Mouse (Mus musculus): ENCODE data around the gene Fam126b. TPM values are rescaled to one million over a fixed set of nuclear protein-coding genes. Genes with fewer than 3 reads are reported as not detected.
"Not testable (repeated sequence)": the region's sequence is repeated elsewhere in the genome, so short reads cannot be mapped to it uniquely, and the experiment has no call there.

Gene Fam126b
- polyA plus RNA-seq (2017; shearing (Covaris generic)), result 10 to 100 TPM in 1 of 2 experiments, 1 to 10 TPM in 1; 9.3 to 10.2 TPM

DNA sequence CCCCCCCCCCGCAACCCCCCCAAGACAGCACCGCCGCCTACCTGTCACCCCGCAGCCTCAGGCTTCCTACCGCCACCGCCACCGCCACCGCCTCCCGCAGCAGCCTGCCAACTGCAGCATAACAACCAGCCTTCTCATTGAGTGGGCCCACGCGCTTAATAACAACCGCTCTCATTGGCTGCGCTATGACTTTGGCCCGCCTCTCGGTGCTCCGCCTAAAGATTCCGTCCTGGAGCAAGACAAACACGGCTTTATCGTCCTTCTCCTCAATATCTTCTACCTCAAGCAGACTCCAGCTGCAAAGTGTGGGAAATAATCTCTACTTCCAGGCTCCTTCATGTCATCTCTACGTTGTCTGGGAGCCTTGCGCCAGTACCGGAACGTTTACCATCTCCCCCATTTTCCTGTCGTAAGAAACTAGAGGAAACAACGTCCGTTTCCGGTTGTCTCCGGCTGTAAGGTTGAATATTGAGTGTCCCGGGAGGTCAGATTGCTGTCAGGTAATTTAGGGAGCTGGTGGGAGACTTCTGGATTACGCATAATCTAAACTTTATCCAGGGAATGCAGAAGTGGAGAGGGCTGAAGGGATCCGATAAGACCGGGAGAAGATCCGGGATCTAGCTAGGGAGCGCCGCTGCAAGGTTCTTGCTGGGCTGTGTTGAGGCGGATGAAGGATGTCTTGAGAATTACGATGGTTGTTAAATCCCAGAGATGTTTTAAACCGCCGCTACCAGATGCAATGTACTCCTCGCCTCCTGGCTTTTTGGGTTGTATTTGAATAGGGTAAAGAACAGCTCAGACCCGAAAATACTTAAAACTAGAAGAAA is at the start of gene Fam126b, which contains the start of gene Ndufb3:
Fam126b (minus strand) TSS at position 153 of the 827 bp plus-strand sequence.
Ndufb3 (plus strand) TSS at position 214 of the 827 bp plus-strand sequence.
- peak; percentile 95 for ATAC-seq

DNA sequence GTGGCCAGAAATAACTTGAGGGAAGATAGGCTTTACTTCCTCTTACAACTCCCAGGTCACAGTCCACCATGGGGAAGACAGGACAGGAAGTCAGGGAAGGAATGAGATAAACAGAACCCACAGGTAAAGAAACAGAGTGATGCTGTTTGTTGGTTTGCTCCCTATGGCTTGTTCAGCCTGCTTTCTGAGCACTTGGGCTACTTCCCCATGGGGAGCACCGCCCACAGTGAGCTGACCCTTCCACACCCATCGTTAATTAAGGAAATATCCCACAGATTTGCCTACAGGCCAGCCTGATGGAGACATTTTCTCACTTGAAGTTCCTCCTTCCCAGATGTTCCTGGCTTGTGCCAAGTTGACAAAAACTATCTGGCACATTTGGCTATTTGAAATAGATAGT is 42.7 kb upstream of the Fam126b start:
- not testable (repeated sequence) for ATAC-seq

DNA sequence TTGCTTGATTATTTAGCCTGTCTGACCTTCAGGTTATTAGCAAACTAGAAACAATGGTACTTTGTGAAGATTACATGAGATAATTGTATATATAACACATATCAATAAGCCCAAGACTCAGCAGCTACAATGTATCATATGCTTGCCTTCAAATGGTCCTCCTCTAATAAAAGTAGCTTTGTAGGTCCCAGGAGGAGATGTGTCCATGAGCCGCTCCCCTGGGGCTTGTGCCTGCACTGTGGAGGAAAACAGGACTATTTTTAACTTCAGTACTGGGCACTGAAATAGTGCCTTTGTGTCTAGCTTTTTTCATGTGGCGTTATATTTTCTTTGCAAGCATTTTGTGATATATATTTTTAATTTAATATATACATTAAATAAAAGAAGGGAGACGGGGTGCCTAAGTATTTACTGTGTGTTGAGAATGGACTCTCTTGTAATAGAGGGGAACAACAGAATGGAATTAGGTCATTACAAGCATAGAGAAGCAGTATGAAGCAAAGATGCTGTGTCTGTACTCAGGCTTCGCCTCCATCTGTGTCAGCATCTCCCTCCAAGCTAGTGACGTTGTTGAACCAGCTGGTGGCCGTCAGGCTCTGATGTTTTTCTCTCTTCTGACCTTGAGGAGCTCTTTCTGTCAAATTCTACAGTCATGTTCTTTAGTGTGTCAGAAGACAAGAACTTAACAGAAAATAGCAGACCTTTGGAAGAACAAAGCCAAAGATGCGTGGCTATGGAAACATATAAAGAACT is 36.0 kb upstream of the Fam126b start:
- ATAC-seq, result no peak

DNA sequence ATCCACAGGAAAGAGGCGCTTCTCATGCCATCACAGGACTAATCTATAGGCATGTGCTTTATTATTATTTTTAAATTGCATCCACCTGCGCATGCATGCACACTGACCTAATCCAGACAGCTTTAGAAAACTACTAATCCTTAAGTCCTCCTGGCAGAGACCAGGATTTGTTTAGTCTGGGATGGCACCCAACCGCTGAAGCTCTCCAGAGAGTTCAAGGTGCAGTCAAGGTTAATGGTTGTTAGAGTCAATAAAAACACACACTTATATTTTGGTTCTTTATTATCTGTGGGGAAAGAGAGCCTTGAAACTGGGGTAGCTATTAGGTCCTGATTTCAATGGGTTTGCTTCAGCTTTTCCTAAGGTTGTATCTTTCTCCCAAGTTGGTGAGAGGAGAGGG is 35.1 kb upstream of the Fam126b start:
- no peak for ATAC-seq

DNA sequence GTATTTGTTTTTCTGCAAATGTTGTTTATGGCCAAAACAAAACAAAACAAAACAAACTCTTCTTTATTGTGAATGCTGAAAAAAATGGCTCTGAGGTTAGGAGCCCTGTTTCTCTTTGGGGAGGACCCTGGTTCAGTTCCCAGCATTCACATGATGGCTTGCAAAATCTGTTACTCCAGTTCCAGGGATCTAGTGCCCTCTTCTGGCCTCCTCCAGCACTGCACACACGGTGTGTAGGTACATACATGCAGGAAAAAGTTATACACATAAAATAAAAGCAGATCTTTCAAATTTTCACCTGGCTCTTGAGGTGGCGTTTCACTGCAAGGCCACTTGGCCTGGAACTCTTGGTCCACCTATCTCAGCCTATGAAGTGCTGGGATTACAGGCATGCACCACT is 32.6 kb upstream of the Fam126b start:
- ATAC-seq, result no peak

DNA sequence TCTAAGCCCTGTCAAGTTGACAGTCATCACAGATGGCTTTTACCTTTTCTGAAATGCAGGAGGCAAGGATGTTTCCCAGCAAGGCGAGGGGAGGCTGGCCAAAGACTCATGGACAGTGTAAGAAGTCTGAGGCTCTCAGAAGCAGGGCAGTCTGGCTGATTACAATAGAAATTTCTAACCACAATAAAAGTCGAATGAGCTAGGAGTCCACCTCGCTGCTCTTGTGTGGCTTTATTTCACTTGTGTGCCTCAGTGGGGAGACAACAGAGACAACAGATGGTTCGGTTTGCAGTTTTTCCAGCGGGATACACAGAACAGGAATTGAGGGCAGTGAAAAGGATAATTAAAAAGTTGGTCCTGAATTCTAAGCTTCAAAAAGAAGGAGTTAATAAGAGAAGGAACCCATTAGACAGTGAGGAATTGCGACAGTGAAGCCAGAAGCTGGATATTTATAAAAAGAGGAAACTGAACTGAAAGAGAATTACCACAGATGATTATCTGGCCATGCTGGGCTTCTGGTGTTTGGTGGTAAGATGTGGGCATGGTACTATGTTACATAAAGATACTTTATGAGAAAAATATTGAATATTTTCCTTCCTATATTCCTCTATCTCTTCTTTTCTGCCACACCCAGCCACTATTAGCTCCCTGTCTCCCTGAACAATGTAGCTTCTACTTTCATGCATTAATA is 32.0 kb upstream of the Fam126b start:
- ATAC-seq, result no peak

DNA sequence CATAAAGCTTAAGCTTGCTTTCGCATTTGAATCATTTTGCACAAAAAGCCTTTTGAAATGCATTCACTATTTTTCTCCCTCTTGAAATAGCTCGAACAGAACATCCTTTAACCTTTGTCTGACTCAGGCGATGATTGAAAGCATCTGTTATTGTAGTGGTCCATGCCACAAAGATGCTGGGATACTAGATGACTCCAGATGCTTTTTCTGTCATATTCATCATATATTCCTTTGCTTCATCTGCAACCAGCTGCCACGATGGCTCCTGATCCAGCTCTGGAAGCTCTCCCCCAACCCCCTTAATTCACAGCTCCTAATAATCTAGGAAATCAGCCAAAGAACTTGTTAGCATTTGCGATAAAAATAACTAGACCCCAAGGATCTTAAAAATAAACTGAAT is 31.0 kb upstream of the Fam126b start:
- ATAC-seq, result no peak

DNA sequence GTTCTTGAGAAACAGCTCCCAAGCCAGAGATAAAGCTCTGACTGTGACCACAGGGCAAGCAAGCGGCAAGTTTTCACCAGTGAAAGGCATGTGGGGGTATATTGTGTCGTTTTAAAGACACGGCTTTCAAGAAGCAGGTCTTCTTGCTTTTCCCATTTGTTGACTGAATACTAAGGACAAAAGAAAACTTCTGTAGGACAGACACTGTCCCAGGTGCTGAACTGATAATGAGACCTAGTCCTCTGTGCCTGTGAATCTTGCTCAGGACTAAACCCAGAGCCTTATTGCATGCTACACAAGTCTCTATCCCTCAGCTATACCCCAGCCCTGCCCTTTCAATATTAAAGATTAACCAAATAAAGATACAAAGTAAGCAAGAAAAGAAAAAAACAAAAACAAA is 30.1 kb upstream of the Fam126b start:
- ATAC-seq, result no peak

DNA sequence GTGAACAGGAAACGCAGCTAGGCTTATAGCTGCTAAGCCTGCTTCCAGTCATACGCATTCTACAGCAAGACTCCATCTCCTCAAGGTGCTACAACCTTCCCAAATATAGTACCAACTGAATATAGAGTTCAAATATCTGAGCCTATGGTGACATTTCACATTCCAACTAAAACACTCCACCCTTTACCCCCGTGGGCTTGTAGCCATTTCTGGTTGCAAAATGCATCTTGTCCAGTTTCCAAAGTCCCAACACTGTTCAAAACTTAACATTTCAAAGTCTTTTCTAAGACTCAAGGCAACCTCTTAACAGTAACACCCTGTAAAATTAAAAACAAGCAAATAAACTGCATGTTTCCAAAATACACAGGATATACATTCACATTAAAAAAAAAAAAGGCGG is 29.0 kb upstream of the Fam126b start:
- ATAC-seq, result no peak

DNA sequence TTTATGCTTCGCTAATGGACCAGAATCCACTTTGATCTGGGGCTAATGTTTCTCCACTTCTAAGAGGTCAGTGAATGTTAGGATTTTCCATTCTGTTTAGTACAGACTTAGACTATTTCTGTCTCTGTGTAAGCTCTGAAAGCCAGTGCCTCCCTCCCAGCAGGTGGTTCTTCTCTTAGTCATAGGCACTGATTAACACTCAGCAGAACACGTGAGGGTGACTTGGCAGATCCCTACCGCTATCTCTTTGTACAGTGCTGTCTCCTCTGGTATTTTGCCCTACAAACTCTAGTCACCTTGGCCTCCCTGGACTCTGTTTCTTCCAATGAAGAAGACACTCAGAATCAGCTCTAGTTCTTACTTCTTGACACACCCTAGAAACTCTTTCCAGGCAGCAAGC is 28.3 kb upstream of the Fam126b start:
- ATAC-seq, result no peak

DNA sequence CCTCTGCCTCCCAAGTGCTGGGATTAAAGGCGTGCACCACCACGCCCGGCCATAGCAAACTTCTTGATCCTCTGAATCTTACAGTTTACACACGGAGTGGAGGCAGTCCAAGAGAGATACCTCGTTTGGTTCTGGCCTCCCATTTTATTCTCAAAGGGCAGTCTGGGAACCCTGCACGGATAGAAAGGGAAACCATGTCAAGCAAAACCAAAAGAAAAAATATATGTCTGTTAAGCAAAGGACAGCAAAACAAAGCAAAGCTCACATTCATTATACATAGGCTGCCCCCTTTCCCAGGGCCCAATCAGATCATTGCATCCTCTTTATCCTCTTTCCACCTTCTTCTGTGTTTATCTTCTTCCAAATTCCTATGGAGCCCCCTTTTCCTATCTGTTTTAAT is 27.7 kb upstream of the Fam126b start:
- no peak for ATAC-seq

DNA sequence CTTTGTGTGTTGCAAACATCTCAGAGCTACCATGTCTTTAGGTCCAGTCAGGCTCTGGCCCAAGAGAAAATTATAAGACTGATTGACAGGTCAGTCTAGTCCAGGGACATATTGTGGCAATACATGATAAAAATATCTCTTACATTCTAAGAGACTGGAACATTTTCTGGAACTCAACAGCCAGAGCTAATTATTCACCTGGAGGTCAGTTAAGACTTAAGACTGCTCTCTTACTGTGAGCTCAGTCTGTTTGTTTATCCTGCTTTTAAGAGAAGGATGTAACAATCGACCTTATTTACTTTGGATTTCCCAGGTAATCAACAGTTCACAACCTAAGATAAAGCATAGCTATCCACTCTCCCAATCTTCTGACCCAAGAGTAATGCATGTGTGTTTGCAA is 24.5 kb upstream of the Fam126b start:
- ATAC-seq, result no peak

DNA sequence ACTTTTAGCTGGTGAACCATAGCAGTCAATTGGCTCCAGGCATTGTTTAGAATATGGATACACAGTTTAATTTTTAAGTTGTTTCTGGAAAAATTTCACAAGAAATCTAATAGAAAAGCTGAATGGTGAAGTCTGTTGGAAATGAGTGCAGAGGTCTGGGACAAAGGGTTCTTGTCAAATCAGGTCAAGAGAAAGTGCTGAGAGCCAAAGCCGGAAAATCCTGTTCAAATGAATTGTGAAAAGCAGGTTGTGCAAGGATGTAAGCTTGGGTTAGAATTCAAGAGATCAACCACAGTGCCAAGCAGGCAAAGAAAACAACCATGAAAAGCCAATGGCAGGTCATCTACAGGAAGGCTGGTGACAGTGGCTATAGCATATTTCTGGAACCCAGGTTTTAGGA is 24.0 kb upstream of the Fam126b start:
- ATAC-seq, result no peak

DNA sequence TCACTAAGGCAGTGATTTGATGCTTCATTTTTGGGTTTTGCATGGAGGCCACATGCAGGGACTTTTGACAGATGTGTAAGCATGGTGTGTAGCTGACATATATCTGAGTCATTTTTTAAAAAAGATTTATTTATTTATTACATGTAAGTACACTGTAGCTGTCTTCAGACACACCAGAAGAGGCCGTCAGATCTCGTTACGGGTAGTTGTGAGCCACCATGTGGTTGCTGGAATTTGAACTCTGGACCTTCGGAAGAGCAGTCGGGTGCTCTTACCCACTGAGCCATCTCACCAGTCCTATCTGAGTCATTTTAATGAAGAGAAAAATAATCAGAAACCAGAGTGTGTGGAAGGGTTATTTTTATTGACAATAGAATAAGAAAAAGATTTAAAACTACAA is 23.5 kb upstream of the Fam126b start:
- ATAC-seq, result not testable (repeated sequence)

DNA sequence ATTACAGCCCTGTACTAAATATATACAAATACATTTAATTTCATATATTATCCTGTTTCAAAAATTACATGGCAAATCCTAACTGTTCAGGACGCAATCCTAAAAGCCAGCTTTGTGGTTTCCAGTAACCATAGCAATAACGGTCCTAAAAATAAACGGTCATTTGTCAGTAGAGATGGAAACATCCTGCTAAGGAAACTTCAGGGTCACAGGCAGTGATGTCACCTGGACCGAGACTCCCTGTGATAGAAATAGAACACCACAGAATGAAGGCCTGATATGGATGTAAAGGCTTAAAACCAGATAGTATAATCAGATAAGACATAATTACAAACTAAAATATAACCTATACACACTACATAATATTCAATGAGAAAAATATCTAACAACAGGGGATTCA is 17.6 kb upstream of the Fam126b start:
- ATAC-seq, result no peak

DNA sequence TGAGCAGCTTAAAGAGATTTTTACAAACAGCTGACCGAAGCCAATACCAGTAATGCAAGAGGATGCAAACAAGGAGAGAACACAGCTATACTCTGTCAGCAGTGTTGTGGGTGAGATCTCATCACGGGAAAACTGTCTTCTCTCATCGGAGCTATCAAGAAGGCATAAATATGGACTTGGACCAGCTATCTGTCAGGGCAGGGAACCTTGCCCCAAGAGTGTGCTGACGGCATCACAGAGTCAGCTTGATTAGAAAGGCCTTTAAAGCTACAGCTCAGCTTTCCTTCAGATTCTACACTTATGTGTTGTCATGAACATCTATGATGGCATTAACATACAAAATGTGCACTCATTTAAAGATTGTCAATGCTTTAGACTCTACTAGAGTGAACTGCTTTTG is 16.6 kb upstream of the Fam126b start:
- no peak for ATAC-seq

DNA sequence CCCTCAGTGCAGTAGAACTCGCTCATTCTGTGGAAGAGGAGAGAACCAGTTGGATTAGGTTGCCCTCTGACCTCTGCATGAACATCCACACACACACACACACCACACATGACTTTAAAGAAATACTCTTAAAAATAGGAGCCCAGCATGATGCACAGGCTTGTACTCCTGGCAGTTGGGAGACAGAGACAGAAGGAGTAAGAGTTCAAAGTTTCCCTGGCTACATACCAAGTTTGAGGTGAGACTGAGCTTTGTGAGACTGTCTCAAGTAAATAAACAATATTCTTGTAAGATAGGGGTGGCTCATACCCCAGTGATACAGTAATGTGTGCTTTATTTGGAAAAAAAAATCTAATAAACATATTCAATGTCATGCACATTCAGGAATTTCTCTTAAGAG is 1.4 kb upstream of the Fam126b start:
- no peak for ATAC-seq

DNA sequence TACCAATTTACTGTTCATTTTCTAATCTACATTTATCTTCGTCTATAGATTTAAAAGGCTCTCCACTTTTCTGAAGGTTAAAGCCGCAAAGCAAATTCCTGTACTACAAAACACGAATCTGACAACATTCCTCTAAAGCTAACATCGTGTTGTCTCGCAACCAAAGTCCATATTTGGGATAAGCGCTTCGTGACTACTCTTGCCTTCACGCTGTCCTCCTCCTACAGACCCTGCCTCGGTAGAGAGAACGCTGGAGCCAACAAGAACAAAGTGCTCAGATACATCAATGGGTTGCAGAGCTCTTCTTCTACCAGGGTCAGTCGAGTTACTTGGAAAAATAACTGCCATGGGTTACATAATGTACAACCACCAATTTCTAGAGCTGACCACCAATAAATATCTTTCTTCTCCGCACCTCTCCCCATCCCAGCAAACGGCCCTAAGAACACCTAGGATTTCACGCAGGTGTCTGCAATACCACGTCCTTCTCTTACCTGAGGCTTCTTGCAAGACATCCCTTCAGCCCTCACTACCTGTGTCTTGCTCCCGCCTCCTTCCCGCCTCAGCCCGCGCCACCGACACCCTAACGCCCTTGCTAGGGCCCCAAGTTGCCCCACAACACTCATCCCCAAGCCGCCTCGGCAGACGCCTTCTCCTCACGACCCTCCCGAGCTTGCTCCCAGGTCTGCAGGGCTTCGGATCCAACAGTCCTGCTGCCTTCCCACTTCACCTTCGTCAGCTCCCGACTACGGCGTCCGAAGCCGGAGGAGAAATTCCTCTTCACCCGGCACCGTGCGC is 551 bp downstream of the Fam126b start:
- ATAC-seq, result no peak

DNA sequence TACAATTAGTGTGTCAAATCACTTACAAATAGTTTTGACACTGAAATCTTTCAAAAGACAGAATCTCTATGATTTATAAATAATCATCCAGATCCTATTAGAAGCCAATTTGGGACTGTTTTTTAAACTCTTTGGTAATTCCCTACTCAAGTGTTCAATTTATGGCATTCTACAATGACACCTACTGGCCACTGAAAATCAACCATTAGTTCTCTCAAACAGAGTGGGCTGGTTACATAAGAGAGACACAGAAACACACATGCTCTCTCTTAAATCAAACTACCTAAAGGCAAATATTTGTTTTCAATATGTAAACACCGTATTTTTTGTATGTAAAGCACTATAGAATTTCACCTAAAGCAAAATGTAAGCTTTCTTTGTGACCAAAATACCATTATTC is 1.9 kb downstream of the Fam126b start:
- no peak for ATAC-seq

DNA sequence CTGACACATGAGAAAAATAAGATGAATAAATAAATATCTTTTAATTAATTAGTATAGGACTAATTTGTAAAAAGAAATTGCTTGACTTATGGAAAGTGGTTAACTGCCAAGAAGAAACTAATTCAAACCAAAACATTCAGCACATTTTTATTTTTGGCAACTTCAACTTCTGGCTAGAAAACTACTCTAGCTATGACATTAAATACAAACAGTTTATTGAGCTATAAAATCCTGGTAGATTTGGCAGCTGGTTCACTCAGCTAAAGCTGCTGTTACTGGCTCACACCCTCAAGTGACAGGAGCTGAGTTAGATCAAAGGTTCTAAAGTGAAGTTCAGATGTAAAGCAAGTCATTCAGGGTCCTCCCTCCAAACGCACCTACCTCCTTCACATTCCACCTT is 3.5 kb downstream of the Fam126b start:
- no peak for ATAC-seq

DNA sequence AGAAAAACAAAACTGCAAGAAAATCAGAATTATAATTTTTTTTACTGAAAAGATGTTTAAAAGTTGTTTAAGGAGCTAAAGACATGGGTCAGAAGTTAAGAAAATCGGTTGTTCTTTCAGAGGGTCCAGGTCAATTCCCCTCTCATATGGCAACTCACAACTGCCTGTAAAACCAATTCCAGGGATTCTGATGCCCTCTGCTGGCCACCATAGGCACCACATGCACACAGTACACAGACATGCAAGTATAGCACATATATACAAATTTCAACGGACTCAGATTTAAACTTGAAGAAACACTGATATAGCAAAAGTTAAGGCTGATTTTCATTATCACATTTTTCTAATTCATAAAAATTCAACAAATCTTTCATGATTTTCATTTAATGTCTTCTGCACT is 6.9 kb downstream of the Fam126b start:
- ATAC-seq, result no peak

DNA sequence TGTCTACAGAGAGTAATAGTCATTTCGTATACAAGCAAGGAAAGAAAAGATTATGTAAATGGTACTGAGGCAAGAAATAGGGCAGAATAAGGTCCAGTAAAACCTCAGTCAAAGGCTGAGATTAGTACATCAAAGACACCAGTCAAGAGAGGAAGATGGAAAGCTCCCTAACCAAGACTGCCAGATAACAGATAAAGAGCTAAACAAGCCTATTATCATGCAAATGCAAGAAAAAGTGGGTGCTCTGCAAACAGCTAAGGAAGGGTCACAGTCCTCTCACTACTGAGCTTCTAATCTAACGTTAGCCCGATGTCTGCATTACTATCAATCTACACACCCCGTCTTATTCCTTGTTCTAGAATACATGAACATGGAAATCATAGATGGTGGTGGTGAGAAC is 15.7 kb downstream of the Fam126b start:
- ATAC-seq, result no peak

Measured in activated CD4-positive, CD25-positive, alpha-beta regulatory T cell, adult 4 months (primary cell).